Mouse (Mus musculus) megakaryocyte, adult 5-6 weeks (primary cell): ENCODE data around the gene Cyren. TPM values are rescaled to one million over a fixed set of nuclear protein-coding genes. Genes with fewer than 3 reads are reported as not detected.
A peak's percentile ranks its signal among the peaks of the same experiment; 100 is the strongest.

ENCODE experiments used
- ATAC-seq: 2 replicates; pipeline ENCODE4 v1.8.0; 2016; ENCODE audit warnings: mild to moderate bottlenecking, inconsistent platforms; ENCODE audit not compliant: poor library complexity, severe bottlenecking
- total RNA-seq, 2 experiments: library from RNA; stranded (forward) in 1 of 2; stranded (reverse) in 1 of 2; fragments of 153-499, 151-499 nt in 1 of 2; fragments of 221-1000, 200-1000 nt in 1 of 2; gene quantifications; 2 replicates each; pipeline versions ENCODE4 v1.2.3 to v1.2.4; 2015 to 2017

Gene Cyren
- total RNA-seq (2015) (7.5 and 8.1 TPM in 2 replicates), total RNA-seq (2017) (3.8 and 7.1 TPM in 2 replicates)

GRCm38 (mm10) chr6:34877509-34878321, at the start of gene Cyren:
Cyren (minus strand) TSS chr6:34878060.
- ATAC-seq = peak; percentile 73

GRCm38 (mm10) chr6:34927594-34927993, 49.7 kb upstream of the Cyren start:
- ATAC-seq = no peak

GRCm38 (mm10) chr6:34927156-34927555, 49.3 kb upstream of the Cyren start:
- ATAC-seq = peak; percentile 94

- peak; percentile 93 for ATAC-seq
Observed at GRCm38 (mm10) chr6:34921941-34922340, 44.1 kb upstream of the Cyren start.

GRCm38 (mm10) chr6:34920631-34921030, 42.8 kb upstream of the Cyren start:
- ATAC-seq = no peak

- ATAC-seq = no peak
Observed at GRCm38 (mm10) chr6:34919956-34920355, 42.1 kb upstream of the Cyren start, which contains the start of gene Stra8. Stra8 (plus strand) TSS chr6:34920163.

GRCm38 (mm10) chr6:34919146-34919545, 41.3 kb upstream of the Cyren start:
- no peak for ATAC-seq

GRCm38 (mm10) chr6:34914462-34914861, 36.6 kb upstream of the Cyren start:
- ATAC-seq = no peak

- no peak for ATAC-seq
Observed at GRCm38 (mm10) chr6:34913341-34914040, 35.6 kb upstream of the Cyren start.

- ATAC-seq = peak; percentile 90
Observed at GRCm38 (mm10) chr6:34910371-34911219, 32.7 kb upstream of the Cyren start, which contains the start of gene Wdr91. Wdr91 (minus strand) TSS chr6:34910876.

- ATAC-seq = no peak
Observed at GRCm38 (mm10) chr6:34909631-34910345, 31.9 kb upstream of the Cyren start.

GRCm38 (mm10) chr6:34907696-34908260, 29.9 kb upstream of the Cyren start:
- no peak for ATAC-seq

- ATAC-seq = no peak
Observed at GRCm38 (mm10) chr6:34907121-34907614, 29.3 kb upstream of the Cyren start.

GRCm38 (mm10) chr6:34906661-34907060, 28.8 kb upstream of the Cyren start:
- ATAC-seq = no peak

GRCm38 (mm10) chr6:34906125-34906524, 28.3 kb upstream of the Cyren start:
- no peak for ATAC-seq

GRCm38 (mm10) chr6:34904361-34904760, 26.5 kb upstream of the Cyren start:
- ATAC-seq = no peak

- ATAC-seq = no peak
Observed at GRCm38 (mm10) chr6:34903851-34904250, 26.0 kb upstream of the Cyren start.

GRCm38 (mm10) chr6:34903441-34903840, 25.6 kb upstream of the Cyren start:
- no peak for ATAC-seq

GRCm38 (mm10) chr6:34902578-34902977, 24.7 kb upstream of the Cyren start:
- ATAC-seq = no peak
